Mouse (Mus musculus) brain, adult 10 weeks (tissue): ENCODE measurements around the gene Polr2l. TPM values are rescaled to one million over a fixed set of nuclear protein-coding genes. Genes with fewer than 3 reads are reported as not detected.

Experiments
- polyA plus RNA-seq: library from polyadenylated mRNA; stranded (reverse); fragments of 350-450 nt; fragmentation: Illumina TruSeq; extraction: RNeasy Lipid Tissue Mini Kit (QIAGEN cat#74804); gene quantifications from one replicate; pipeline ENCODE4 v1.2.3, GENCODE M21; 2015; ENCODE audit warnings: low read depth, low replicate concordance

Gene Polr2l
- polyA plus RNA-seq: 45.8 TPM

DNA sequence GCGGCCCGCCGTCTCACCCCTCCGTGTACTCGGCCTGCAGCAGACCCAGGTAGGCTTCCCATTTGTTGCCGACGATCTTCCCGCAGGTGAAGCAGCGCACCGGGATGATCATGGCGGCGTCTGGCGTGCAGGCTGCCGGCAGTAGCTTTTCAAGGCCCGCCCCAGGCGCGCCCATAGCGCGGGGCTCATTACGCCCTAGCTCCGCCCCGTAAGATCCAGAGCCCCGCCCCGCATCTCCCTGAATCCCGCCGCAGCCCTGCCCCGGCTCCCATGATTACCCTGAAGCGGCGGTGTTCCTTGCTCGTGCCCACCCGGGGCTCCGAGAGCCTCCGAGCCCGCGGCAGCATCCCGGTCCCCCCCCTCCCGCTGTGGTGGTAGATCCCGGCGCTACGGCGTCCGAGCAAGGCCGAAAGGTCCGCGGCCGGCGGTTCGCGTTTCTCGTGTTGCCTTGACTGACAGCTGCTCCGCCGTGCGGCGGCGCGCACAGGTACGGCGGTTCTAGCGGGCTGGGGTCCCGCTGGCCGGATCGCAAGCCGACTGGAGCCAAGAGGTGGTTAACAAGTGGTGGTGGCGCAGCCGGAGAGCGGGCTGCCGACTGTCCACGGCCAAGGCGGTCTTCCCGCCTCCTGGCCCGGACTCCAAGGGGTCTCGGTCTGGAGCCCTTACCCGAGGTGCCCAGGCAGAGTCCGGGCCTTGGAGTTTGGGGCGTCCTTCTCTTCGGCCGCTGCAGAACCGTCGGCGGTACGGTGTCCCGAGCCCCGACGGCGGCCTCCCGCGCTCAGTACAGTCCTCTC, at the start of gene Polr2l, which contains the start of gene Tspan4:
Polr2l (minus strand) TSS at position 122 of the 794 bp plus-strand sequence.
Tspan4 (plus strand) TSS at position 230 of the 794 bp plus-strand sequence.

GRCm38 (mm10) chr7:141467230-141468030, 7.5 kb downstream of the Polr2l start, which contains the start of gene Cd151:
TSS of gene Cd151 (plus strand) at chr7:141467392.

GRCm38 (mm10) chr7:141460391-141461113, 14.4 kb downstream of the Polr2l start, which contains the start of gene Cracr2b:
TSS of gene Cracr2b (plus strand) at chr7:141461094.

GRCm38 (mm10) chr7:141454967-141455551, 19.9 kb downstream of the Polr2l start, which contains the start of gene Pnpla2:
TSS of gene Pnpla2 (plus strand) at chr7:141455198.

GRCm38 (mm10) chr7:141447110-141447991, 27.6 kb downstream of the Polr2l start, which contains the start of gene Rplp2:
TSS of gene Rplp2 (plus strand) at chr7:141447370.

GRCm38 (mm10) chr7:141443828-141444237, 31.1 kb downstream of the Polr2l start, which contains the start of gene Pidd1:
TSS of gene Pidd1 (minus strand) at chr7:141444025.

GRCm38 (mm10) chr7:141437178-141438120, 37.5 kb downstream of the Polr2l start, which contains the start of gene Slc25a22:
TSS of gene Slc25a22 (minus strand) at chr7:141437892.

GRCm38 (mm10) chr7:141429310-141429709, 45.6 kb downstream of the Polr2l start, which contains the start of gene Cend1:
TSS of gene Cend1 (minus strand) at chr7:141429491.

Other genes starting within 250 kb of the Polr2l start
- gene Phrf1, start 246.3 kb downstream of the Polr2l start, polyA plus RNA-seq: 41.3 TPM
- 3.1 TPM for gene Irf7, start 208.7 kb downstream of the Polr2l start, polyA plus RNA-seq
- gene Cdhr5, start 198.3 kb downstream of the Polr2l start, polyA plus RNA-seq: not detected
- gene Sct, start 196.0 kb downstream of the Polr2l start, polyA plus RNA-seq: not detected
- gene Drd4, start 183.1 kb downstream of the Polr2l start, polyA plus RNA-seq: 0.25 TPM
- gene Deaf1, start 147.4 kb downstream of the Polr2l start, polyA plus RNA-seq: 47.0 TPM
- 50.5 TPM for gene Tmem80, start 147.4 kb downstream of the Polr2l start, polyA plus RNA-seq
- 6.6 TPM for gene Eps8l2, start 136.3 kb downstream of the Polr2l start, polyA plus RNA-seq
- 181 TPM for gene Taldo1, start 82.9 kb downstream of the Polr2l start, polyA plus RNA-seq
- gene Gatd1, start 61.0 kb downstream of the Polr2l start, polyA plus RNA-seq: 34.3 TPM
- 400 TPM for gene Cend1, start 45.6 kb downstream of the Polr2l start, polyA plus RNA-seq
- 208 TPM for gene Slc25a22, start 37.2 kb downstream of the Polr2l start, polyA plus RNA-seq
- 2.1 TPM for gene Pidd1, start 31.1 kb downstream of the Polr2l start, polyA plus RNA-seq
- 731 TPM for gene Rplp2, start 27.8 kb downstream of the Polr2l start, polyA plus RNA-seq
- gene Pnpla2, start 19.9 kb downstream of the Polr2l start, polyA plus RNA-seq: 18.9 TPM
- 4.0 TPM for gene Cracr2b, start 14.0 kb downstream of the Polr2l start, polyA plus RNA-seq
- 42.1 TPM for gene Cd151, start 7.7 kb downstream of the Polr2l start, polyA plus RNA-seq
- gene Tspan4, start 108 bp upstream of the Polr2l start, polyA plus RNA-seq: 20.6 TPM
- gene Chid1, start 64.7 kb upstream of the Polr2l start, polyA plus RNA-seq: 71.2 TPM
- gene Ap2a2, start 87.0 kb upstream of the Polr2l start, polyA plus RNA-seq: 97.0 TPM
- not detected for gene Muc6, start 180.2 kb upstream of the Polr2l start, polyA plus RNA-seq
- gene Muc2, start 215.2 kb upstream of the Polr2l start, polyA plus RNA-seq: not detected